Mouse (Mus musculus) liver, embryonic 12.5 days (tissue): Measurements from ENCODE around the gene Phf14. TPM values are rescaled to one million over a fixed set of nuclear protein-coding genes. Genes with fewer than 3 reads are reported as not detected.

Experiments used
- ATAC-seq: fragments of 200-750 bp; cut with Nextera tagmentation; 2 replicates; pipeline ENCODE4 v1.8.0; 2017; ENCODE audit warnings: moderate number of reproducible peaks, mild to moderate bottlenecking, moderate library complexity
- H3K27ac ChIP-seq: fragments of 300-500 bp; sonication (generic); 2 replicates; pipeline ENCODE4 v1.5.1; 2016; ENCODE audit warnings: mild to moderate bottlenecking
- H3K27me3 ChIP-seq: fragments of 300-500 bp; sonication (generic); replicated peaks from 2 replicates; pipeline ENCODE4 v1.6.1; 2016; ENCODE audit warnings: mild to moderate bottlenecking, moderate library complexity
- H3K36me3 ChIP-seq: fragments of 300-500 bp; sonication (generic); 2 replicates; pipeline ENCODE4 v1.6.1; 2016; ENCODE audit warnings: mild to moderate bottlenecking, moderate library complexity
- H3K4me1 ChIP-seq: fragments of 300-500 bp; sonication (generic); 2 replicates; pipeline ENCODE4 v1.6.1; 2016
- H3K4me2 ChIP-seq: fragments of 300-500 bp; sonication (generic); 2 replicates; pipeline ENCODE4 v1.6.1; 2016; ENCODE audit warnings: mild to moderate bottlenecking, moderate library complexity
- H3K4me3 ChIP-seq: fragments of 300-500 bp; sonication (generic); 2 replicates; pipeline ENCODE4 v1.5.1; 2016; ENCODE audit warnings: mild to moderate bottlenecking, moderate library complexity
- H3K9ac ChIP-seq: fragments of 300-500 bp; sonication (generic); 2 replicates; pipeline ENCODE4 v1.6.1; 2016; ENCODE audit warnings: mild to moderate bottlenecking, moderate library complexity
- H3K9me3 ChIP-seq: fragments of 300-500 bp; sonication (generic); replicated peaks from 2 replicates; pipeline ENCODE4 v1.6.1; 2016; ENCODE audit warnings: mild to moderate bottlenecking, moderate library complexity
- WGBS: fragments of 180-500 bp; shearing (Covaris S2); methylation state at CpG from one replicate; pipeline ENCODE4 v1.1.7; 2016; ENCODE audit not compliant: insufficient replicate concordance; 5-methylcytosine and 5-hydroxymethylcytosine counted together
- polyA plus RNA-seq: library from polyadenylated mRNA; unstranded; fragments of >200 nt; fragmentation: Nextera tagmentation; extraction: Ambion mirVana; gene quantifications from 2 replicates; pipeline ENCODE4 v1.2.1, GENCODE M21; 2016

The Phf14 gene
- polyA plus RNA-seq, 1 experiment from 2014 or later: 28.7 TPM

DNA sequence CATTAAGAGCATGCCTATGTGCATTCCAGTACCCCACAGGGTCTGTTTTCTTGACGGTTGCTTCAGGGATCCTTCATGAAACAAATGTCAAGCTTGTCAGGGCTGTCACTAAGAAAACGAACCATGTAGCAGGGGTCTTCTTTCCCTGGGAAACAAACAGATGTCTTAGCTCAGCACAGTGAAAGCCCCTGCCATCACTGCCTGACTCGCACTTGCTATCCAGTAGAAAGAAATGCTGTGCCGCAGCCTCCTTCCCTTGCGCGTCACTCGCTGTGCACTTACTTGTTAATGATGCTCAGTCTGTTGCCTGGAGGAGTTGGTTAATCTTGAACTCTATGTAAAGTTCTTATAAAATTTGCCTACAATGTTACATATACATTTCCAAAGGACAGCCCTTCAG, 169.7 kb downstream of the Phf14 start:
- H3K27me3 ChIP-seq: no peaks in the 10 kb centered on the region
- no peaks in the 10 kb centered on the region for H3K4me1 ChIP-seq
- H3K4me3 ChIP-seq: no peak overlapping the region
- H3K9me3 ChIP-seq: no peaks in the 10 kb centered on the region
- ATAC-seq: no peak
- H3K36me3 ChIP-seq: peaks cover 4% of the 10 kb centered on the region
- H3K4me2 ChIP-seq: no peak overlapping the region
- no peak overlapping the region for H3K9ac ChIP-seq
- WGBS: 77% methylated on average over 7 of the region's 7 CpGs
- no peak overlapping the region for H3K27ac ChIP-seq

DNA sequence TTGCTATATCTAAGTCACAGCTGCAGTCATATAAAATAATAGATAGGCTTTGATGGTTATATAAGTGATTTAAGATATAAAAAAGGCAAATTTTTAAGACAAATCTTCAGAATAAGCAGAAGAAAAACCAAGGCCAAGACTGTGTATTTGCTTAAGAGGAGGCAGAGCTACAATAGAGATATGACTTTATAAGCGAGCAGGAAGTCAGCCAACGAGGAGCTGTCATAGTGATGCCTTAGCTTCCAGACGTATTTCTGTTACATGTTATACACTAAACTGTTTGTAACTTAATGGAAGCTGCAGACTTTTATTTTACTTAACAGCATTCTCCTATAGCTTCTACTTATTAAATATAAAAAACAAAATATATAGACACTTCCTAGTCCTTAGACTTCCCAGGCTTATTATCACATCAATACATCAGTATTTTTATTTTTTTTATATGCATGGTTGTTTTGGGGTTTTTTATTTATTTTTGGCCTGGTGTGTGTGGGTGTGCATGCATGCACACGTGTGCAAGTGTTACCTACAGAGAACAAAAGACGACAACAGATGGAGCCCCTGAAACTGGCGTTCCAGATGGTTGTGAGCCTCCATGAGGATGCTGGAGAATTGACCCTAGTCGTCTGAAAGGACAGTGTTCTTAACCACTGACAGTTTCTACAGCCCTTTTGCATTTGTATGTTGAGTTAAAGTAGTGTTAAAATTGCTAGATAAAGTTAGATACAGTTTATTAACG, 170.4 kb downstream of the Phf14 start:
- no peak overlapping the region for H3K9ac ChIP-seq
- no peak overlapping the region for H3K4me3 ChIP-seq
- H3K36me3 ChIP-seq: peaks cover 4% of the 10 kb centered on the region
- no peak overlapping the region for H3K27ac ChIP-seq
- 78% methylated on average over 8 of the region's 8 CpGs for WGBS
- H3K27me3 ChIP-seq: no peaks in the 10 kb centered on the region
- no peak overlapping the region for H3K4me2 ChIP-seq
- H3K9me3 ChIP-seq: no peaks in the 10 kb centered on the region
- no peak for ATAC-seq
- H3K4me1 ChIP-seq: no peaks in the 10 kb centered on the region

DNA sequence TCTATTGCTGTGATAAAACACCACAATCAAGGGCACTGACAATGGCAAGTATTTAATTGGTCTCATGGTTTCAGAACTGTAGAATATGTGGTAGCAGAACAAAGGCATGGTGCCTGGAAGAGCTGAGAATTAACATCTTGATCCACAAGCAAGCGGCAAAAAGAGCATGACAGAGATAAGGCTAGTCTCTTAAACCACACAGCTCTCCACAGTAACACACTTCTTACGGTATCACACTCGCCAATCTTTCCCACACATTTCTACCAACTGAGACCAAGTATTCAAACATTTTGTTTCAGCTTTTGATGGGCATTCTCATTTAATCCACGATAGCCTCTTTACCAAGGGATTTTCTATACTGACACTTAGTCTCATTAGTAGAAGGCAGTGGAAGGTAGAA, 171.7 kb downstream of the Phf14 start:
- ATAC-seq: peak; percentile 32; the same call in 1 of the 2 replicates
- H3K27ac ChIP-seq: no peak overlapping the region
- no peak overlapping the region for H3K4me2 ChIP-seq
- no peak overlapping the region for H3K4me3 ChIP-seq
- no peaks in the 10 kb centered on the region for H3K27me3 ChIP-seq
- no peaks in the 10 kb centered on the region for H3K4me1 ChIP-seq
- H3K9me3 ChIP-seq: no peaks in the 10 kb centered on the region
- peaks cover 4% of the 10 kb centered on the region for H3K36me3 ChIP-seq
- WGBS: 42% methylated on average over 4 of the region's 4 CpGs
- H3K9ac ChIP-seq: no peak overlapping the region

DNA sequence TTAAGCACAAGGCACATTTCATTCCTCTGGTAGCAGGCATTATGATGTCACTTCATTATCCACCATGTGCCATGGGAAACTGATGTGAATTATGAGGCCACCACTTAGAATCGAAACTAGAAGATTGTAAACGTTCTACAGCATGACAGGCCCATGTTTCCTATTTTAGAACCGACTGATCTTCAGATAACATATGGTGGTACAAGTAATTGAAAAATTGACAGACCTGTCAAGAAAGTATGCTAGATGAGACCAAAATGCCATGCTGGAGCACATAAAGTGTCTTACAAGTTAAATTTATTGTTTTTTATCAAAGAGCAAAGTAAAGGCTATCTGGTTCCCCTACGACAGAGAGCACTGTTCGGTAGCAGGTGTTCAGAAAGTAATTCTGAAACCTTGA, 172.8 kb downstream of the Phf14 start:
- H3K36me3 ChIP-seq: peaks cover 4% of the 10 kb centered on the region
- no peak overlapping the region for H3K27ac ChIP-seq
- H3K9ac ChIP-seq: no peak overlapping the region
- no peaks in the 10 kb centered on the region for H3K9me3 ChIP-seq
- WGBS: 58% methylated on average over 5 of the region's 5 CpGs
- no peak for ATAC-seq
- no peaks in the 10 kb centered on the region for H3K4me1 ChIP-seq
- H3K27me3 ChIP-seq: no peaks in the 10 kb centered on the region
- no peak overlapping the region for H3K4me2 ChIP-seq
- H3K4me3 ChIP-seq: no peak overlapping the region

GRCm38 (mm10) chr6:12081722-12082121, 174.1 kb downstream of the Phf14 start:
- Histone ChIP-seq H3K27me3 (no peaks in the 10 kb centered on the region), H3K27ac (no peak overlapping the region), H3K4me3 (no peak overlapping the region), H3K36me3 (peaks cover 4% of the 10 kb centered on the region), H3K4me1 (no peaks in the 10 kb centered on the region), H3K9me3 (no peaks in the 10 kb centered on the region), H3K9ac (no peak overlapping the region), H3K4me2 (no peak overlapping the region)
- WGBS: 75% methylated on average over 2 of the region's 2 CpGs
- ATAC-seq: no peak

DNA sequence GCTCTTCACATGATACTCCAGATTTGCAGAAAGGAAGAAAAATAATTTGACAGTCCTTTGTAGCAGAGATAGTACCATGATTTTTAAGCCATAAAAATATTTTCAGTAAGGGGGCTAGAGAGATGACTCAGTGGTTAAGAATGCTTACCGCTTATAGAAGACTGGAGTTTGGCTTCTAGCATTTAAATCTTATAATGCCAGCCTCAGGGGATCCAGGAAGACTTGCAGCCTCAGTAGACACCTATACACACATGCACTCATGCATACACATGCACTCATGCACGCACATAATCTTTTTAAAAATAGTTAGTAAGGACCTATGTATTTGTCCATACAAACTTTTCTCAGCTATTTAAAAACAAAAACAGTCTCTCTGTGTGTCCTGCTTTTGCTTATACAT, 174.5 kb downstream of the Phf14 start:
- H3K4me3 ChIP-seq: no peak overlapping the region
- no peak overlapping the region for H3K9ac ChIP-seq
- peaks cover 4% of the 10 kb centered on the region for H3K36me3 ChIP-seq
- no peak for ATAC-seq
- H3K4me1 ChIP-seq: no peaks in the 10 kb centered on the region
- H3K27me3 ChIP-seq: no peaks in the 10 kb centered on the region
- no peak overlapping the region for H3K4me2 ChIP-seq
- WGBS: 79% methylated on average over 2 of the region's 2 CpGs
- no peaks in the 10 kb centered on the region for H3K9me3 ChIP-seq
- H3K27ac ChIP-seq: no peak overlapping the region

DNA sequence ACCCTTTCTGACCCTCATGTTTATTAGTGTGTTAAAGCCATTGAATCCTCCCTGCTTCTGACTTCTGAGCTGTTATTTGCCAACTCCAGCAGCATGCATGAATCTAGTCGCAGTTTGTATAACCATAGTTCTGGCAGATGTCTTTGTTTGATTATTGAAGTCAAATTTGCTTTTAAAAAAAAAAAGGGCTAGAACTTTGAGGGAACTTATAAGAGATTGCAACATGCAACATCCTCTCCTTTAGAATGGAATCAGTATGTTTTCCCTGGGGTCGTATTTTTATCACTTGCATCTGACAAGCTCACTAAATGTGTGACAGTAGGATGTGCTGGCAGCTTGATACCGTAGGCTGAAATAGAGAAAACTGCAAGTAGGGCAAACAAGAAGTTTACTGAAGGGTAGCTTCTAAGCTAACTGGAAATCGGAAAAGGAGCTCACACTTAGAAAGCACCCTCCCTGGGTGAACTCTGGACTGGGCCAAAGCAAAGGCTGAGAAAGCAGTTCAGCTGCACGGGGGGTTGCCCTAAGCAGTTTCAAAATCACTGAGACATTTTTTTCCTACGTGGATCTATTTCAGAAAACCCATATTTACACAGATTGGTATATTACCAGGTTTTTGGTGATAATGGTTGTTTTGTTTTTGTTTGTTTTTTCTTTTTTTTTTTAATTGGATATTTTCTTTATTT, 175.1 kb downstream of the Phf14 start:
- Histone ChIP-seq H3K27ac (no peak overlapping the region), H3K9me3 (no peaks in the 10 kb centered on the region), H3K27me3 (no peaks in the 10 kb centered on the region), H3K9ac (no peak overlapping the region), H3K4me1 (no peaks in the 10 kb centered on the region), H3K4me2 (no peak overlapping the region), H3K36me3 (peaks cover 4% of the 10 kb centered on the region), H3K4me3 (no peak overlapping the region)
- ATAC-seq: no peak
- 58% methylated on average over 6 of the region's 6 CpGs for WGBS

DNA sequence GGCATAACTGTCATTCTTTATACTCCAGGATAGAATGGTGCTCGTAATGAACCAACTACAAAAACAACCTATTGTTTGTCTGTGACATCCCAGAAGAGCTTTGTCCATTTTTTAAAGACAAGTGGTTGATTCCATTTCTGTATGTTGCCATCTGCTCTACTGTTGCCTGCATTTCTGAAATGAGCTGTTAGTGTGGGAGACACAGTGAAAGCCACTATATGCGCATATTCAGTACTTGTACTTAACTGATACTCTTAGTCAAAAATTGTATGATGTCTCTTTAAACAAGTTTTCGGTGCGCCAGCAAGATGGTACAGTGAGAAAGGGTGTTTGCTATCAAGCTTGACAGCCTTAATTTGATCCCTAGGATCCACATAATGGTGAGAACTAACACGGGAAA, 177.1 kb downstream of the Phf14 start:
- Histone ChIP-seq H3K36me3 (peaks cover 4% of the 10 kb centered on the region), H3K4me1 (no peaks in the 10 kb centered on the region), H3K9me3 (no peaks in the 10 kb centered on the region), H3K9ac (no peak overlapping the region), H3K4me2 (no peak overlapping the region), H3K4me3 (no peak overlapping the region), H3K27ac (no peak overlapping the region), H3K27me3 (no peaks in the 10 kb centered on the region)
- WGBS: 86% methylated on average over 5 of the region's 5 CpGs
- ATAC-seq: no peak

DNA sequence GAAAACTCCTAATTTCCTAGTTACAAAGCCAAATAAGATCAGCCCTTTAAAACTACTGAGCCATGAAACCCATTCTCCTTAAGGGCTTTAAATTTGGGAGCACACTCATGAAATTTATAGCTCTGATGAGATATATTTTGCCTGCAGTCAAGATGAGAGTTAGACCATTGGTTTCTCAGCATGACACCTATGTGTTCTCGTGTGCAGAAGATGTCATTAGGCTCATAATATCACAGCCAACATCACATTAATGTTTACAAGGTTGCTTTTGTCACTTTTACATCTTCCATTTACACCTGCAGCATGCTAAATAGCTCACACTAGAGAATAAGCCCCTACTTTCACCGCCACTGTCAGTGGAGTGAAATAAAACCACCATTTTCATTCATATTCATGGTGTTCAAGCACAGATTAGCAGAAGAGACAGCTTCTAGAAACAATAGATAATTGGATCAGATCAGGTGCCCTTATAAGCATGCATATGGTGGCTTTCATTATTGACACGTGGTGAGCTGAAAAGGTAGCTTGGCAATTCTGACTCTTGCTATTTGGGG, 181.9 kb downstream of the Phf14 start:
- Histone ChIP-seq H3K4me2 (no peak overlapping the region), H3K27ac (no peak overlapping the region), H3K27me3 (no peaks in the 10 kb centered on the region), H3K9ac (no peak overlapping the region), H3K9me3 (no peaks in the 10 kb centered on the region), H3K4me1 (no peaks in the 10 kb centered on the region), H3K36me3 (no peaks in the 10 kb centered on the region), H3K4me3 (no peak overlapping the region)
- WGBS: 66% methylated on average over 3 of the region's 3 CpGs
- no peak for ATAC-seq

DNA sequence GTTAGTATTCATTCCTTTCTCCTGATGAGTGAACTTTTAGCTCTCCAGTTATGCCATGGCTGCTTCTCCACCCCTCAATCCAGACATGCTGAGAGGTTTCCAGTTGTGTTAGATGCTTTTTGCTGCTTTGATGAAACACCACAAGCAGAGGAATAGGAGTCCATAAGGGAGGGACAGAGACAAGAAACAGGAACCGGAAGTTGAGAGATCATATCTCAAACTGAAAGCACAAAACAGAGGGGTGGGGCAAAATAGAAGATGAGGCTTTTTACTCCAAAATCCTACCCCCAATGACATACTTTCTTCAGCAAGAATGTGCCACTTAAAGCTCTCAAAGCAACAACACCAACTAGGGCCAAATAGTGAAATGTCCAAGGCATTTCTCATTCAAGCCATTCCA, 188.1 kb downstream of the Phf14 start:
- H3K4me2 ChIP-seq: no peak overlapping the region
- H3K4me1 ChIP-seq: no peaks in the 10 kb centered on the region
- 21% methylated on average over 1 of the region's 1 CpGs for WGBS
- H3K27me3 ChIP-seq: no peaks in the 10 kb centered on the region
- no peaks in the 10 kb centered on the region for H3K36me3 ChIP-seq
- ATAC-seq: no peak
- H3K27ac ChIP-seq: no peak overlapping the region
- no peaks in the 10 kb centered on the region for H3K9me3 ChIP-seq
- no peak overlapping the region for H3K4me3 ChIP-seq
- no peak overlapping the region for H3K9ac ChIP-seq

DNA sequence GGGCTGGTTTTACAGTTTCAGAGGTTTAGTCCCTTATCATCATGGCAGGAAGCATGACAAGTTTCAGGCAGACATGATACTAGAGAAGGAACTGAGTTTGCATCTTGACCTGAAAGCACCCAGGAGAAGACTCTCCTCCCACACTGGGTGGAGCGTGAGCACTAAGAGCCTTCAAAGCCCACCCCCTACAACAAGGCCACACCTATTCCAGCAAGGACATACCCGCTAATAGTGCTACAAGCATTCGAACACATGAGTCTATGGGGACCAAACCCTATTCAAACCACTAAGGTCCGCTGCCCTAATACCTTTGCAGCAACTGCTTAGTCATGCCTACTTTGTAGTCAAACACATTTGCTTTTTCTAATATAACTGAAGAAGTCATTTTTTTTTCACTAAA, 189.5 kb downstream of the Phf14 start:
- Histone ChIP-seq H3K36me3 (no peaks in the 10 kb centered on the region), H3K4me3 (no peak overlapping the region), H3K27ac (no peak overlapping the region), H3K9me3 (no peaks in the 10 kb centered on the region), H3K4me1 (no peaks in the 10 kb centered on the region), H3K4me2 (peak overlapping the region; percentile 19; the same call in 1 of the 2 replicates), H3K27me3 (no peaks in the 10 kb centered on the region), H3K9ac (no peak overlapping the region)
- WGBS: 49% methylated on average over 4 of the region's 4 CpGs
- peak; percentile 85 for ATAC-seq

- no peaks in the 10 kb centered on the region for H3K36me3 ChIP-seq
- no peaks in the 10 kb centered on the region for H3K9me3 ChIP-seq
- no peaks in the 10 kb centered on the region for H3K27me3 ChIP-seq
- WGBS: 56% methylated on average over 4 of the region's 4 CpGs
- no peak for ATAC-seq
- H3K27ac ChIP-seq: no peak overlapping the region
- no peak overlapping the region for H3K4me3 ChIP-seq
- H3K9ac ChIP-seq: no peak overlapping the region
- H3K4me1 ChIP-seq: no peaks in the 10 kb centered on the region
- H3K4me2 ChIP-seq: no peak overlapping the region
Measured at GRCm38 (mm10) chr6:12105144-12105543, 197.5 kb downstream of the Phf14 start.
